Mouse (Mus musculus): ENCODE measurements around the gene Kxd1.
"Not testable (repeated sequence)": the region's sequence is repeated elsewhere in the genome, so short reads cannot be mapped to it uniquely, and the experiment has no call there.

Gene Kxd1

DNA sequence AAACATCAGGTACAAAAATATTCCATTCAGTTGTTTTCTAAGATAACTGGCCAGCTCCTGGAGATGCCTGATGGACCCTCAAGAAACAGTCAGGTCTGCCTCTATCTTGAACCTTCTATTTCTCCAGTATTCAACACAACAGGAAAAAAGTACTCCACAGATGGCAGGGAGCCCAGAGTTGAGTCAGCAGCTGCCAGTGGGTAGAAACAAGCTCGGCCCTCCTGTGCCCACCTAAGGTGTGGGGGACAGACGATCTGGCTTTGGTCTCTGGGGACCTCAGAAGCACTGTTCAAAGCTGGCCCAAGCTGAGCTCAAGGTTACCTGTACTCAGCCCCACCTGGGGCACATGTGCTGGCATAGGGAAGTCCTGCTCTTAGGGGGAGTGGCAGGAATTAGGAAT is 14.3 kb downstream of the Kxd1 start:
- peak; percentile 74 for DNase-seq (ENCODE audit: low spot score)

DNA sequence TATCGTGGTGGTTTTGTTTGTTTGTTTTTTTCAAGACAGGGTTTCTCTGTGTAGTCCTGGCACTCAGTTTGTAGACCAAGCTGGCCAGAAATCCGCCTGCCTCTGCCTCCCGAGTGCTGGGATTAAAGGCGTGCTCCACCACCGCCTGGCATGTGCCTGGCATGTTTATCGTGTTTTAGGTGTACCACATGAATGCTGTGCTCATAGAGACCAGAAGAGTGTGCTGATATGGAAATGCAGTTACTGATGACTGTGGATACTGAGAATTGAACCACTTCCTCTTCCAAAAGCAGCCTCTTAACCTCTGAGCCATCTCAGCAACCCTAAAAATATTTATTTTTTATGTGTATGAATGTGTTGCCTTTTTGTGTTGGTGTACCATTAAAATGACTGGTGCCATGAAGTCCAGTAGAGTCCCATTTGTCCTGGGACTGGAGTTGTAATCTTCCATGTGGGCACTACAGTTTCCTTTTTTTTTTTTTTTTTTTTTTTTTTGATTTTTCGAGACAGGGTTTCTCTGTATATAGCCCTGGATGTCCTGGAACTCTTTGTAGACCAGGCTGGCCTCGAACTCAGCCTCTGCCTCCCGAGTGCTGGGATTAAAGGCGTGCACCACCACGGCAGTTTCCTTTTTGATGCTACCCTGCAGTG is 15.4 kb downstream of the Kxd1 start:
- no peak for DNase-seq (ENCODE audit: low spot score)

DNA sequence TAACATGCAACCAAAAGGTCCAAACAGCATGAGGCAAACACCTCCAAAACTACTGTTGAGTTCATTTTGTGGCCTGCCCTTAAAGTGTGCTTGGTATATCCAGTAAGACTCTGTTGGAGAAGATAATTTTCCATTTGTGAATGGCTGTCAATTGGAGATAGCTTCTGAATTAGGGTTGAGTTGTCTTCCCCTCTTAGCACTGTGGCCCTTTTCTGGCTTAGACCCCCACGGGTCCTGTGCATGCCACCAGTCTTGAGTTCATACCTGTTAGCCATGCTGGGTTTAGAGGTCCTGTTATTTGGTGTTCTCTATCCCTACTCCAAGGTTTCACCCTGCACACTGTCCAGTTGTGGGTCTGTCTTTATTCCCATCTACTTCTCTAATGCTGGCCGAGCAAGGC is 16.0 kb downstream of the Kxd1 start:
- DNase-seq (ENCODE audit: low spot score), result no peak

DNA sequence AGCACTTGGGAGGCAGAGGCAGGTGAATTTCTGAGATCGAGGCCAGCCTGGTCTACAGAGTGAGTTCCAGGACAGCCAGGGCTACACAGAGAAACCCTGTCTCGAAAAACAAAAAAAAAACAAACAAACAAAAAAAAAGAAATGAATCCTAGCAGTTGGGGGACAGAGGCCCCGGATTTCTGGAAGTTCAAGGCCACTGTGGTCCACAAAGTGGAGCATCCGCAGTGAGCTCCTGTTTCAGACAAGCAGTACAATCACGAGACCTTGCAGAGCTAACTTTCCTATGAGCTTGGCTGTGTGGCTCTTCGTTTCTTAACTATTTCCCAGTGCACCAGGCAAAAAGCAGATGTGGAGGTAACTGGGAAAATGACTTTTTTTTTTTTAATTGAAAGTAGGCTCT is 16.6 kb downstream of the Kxd1 start:
- DNase-seq (ENCODE audit: low spot score), result not testable (repeated sequence)

DNA sequence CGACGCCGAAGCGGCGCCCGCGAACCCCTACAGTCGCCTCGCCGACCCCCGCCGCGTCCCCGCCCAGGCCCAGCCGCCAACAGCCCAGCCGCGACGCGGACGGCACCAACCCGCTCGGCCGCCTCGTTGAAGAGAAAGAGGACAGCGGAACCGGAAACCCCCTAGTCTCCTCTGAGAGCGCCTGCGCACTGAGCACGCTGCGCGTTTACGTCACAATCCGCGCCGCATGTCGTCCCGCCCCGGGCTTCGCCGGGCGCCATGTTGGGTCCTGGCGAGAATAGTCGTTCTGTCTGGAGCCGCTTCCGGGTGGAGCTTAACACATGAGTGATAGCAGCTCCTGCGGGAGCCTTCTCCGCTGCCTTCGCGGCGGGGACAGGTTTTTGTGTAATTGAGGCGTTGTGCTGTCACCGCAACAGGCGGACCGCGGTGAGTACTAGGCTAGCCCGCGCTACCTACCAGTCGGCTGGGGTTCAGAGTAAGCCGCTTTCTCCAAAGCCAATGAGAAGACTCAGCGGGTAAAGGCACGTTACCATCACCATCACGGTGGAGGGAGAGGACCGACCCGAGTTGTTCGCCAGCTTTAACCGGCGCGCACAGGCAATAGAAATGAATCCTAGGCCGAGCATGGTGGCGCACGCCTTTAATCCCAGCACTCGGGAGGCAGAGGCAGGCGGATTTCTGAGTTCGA is 17.4 kb downstream of the Kxd1 start, which contains the start of gene Uba52:
Uba52 (minus strand) TSS at position 574 of the 688 bp plus-strand sequence.
- DNase-seq (ENCODE audit: low spot score), result peak; percentile 99

DNA sequence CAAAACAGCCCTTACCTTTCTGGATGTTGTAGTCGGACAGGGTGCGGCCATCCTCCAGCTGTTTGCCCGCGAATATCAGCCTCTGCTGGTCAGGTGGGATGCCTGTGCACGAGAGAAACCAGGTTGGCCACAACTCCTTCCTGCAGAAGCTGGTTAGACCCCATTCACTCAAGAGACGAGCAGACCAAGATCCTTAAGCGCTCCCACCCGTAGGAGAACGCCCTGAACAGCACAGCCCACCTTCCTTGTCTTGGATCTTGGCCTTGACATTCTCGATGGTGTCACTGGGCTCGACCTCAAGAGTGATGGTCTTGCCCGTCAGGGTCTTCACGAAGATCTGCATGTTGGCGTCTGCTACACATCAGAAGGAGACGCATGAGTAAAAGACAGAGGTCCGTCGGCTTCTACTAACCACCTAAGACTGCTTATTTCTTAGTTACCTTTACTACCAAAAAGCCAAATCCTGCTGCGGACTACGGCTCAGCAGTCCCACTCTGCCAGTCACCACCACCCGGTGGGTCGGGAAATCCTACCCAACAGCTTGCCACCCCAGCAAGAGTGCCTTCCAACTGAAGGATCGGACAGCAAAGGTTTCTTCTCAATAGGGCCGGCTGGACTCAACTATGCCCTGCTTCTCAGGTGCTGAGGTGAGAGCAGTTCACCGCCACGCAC is 18.3 kb downstream of the Kxd1 start:
- no peak for DNase-seq (ENCODE audit: low spot score)

DNA sequence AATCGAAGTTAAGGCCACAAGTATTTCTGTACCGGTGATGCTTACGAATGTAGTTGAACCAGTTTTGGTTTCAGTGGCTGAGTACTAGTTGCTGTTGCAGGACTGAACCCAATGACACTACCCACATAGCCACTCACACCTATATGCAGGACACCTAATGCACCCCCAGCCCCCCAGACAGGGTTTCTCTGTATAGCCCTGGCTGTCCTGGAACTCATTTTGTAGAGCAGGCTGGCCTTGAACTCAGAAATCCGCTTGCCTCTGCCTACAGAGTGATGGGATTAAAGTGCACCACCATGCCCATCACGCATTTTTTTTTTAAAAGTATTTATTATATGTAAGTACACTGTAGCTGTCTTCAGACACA is 20.7 kb downstream of the Kxd1 start:
- no peak for DNase-seq (ENCODE audit: low spot score)

DNA sequence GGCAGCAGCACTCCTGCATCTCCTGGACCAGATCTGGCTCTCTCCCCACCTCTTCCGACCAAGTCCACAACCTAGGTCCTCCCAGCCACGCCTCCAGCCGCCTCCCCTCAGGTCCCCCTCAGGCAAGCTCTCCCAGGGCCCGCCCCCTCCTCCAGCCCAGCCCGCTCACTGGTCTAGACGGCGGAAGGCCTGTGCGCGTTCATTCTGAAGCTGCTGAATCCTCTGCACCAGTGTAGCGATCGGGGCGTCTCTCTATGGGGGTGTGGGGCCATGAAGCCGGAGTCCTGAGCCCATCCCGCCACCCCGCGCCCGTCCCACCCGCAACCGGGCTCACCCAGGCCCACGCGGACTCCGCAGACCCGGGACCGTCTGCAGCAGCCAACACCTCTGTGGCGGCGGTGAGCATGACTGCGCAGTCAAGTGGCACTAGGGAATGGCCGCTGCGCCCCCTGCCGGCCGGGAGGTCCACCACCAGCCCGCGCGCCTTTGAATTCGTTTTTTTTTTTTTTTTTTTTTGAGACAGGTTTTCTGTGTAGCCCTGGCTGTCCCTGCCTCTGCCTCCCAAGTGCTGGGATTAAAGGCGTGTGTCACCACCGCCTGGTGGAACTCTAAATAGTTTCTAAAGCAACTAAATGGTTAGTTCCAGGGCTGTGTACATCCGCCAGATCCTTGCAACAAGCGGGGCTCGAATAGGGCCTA is 21.3 kb downstream of the Kxd1 start, which contains the start of gene Rex1bd:
Rex1bd (minus strand) TSS at position 425 of the 699 bp plus-strand sequence.
- peak; percentile 96 for DNase-seq (ENCODE audit: low spot score)

DNA sequence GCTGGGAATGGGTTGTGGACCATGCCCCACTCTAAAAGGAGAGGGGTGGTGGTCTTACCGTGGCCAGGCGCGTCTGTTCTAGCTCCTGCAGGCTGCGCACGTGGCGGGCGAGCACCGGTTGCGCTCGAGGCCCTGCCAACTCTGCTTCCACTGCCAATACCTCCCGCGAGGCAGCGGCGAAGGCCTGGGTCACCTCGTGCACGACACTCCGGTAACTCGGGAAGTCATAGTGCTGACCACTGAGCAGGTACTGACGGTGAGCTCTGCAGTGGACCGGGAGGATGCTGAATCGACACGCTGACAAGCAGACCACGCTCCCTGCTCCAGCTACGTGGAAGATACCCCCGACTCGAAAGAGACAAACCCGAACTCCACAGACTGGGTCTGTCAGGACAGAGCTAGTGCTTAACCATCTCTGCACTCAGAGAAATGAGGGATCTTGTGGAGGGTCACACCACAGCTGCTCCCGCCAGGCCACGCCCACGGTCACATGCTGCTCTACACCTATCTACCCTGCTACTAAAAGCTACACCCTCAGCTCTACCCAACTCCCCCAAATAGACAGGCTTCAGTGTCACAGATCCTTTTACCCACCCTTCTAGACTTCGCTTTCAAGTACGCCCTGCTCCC is 21.9 kb downstream of the Kxd1 start:
- DNase-seq (ENCODE audit: low spot score), result no peak

DNA sequence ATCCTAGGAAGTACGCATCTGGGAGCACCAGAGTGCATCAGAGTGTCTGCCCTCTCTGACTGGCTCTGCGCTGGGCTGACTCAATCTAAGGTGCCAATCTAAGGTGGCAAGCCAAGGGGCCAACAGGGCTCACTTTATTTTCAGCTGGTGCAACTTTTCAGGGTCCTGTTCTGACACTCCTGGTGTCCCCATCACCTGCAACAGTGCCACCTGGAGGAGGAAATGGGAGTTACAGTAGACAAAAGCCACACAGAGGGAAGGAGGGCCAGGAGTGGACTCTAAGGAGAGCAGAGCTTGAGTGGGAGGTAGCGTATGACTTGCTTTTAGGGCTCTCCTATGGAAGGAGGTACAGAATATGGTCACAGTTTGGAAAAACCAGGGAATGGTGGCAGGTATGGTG is 22.9 kb downstream of the Kxd1 start:
- DNase-seq (ENCODE audit: low spot score), result peak; percentile 95

DNA sequence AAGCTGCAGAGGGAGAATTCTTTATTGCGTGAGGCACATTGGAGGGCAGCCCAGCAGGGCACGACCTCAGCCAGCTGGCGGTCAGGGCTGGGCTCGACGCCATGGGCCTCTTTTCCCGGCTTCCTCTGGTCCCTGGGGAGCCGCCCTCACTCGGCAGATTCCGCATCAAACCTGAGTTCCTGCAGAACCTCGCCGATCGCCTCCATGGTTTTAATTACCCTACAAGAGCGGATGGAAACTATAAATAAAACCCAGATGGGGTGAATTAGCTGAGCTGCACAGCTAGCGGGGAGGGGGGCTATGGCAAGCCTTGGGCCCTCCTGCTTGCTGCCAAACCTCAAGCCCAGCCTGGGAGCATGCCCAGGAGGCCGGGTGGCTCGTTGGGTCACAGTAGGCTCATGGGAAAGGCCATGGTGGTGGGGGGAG is 23.5 kb downstream of the Kxd1 start:
- DNase-seq (ENCODE audit: low spot score), result peak; percentile 99

DNA sequence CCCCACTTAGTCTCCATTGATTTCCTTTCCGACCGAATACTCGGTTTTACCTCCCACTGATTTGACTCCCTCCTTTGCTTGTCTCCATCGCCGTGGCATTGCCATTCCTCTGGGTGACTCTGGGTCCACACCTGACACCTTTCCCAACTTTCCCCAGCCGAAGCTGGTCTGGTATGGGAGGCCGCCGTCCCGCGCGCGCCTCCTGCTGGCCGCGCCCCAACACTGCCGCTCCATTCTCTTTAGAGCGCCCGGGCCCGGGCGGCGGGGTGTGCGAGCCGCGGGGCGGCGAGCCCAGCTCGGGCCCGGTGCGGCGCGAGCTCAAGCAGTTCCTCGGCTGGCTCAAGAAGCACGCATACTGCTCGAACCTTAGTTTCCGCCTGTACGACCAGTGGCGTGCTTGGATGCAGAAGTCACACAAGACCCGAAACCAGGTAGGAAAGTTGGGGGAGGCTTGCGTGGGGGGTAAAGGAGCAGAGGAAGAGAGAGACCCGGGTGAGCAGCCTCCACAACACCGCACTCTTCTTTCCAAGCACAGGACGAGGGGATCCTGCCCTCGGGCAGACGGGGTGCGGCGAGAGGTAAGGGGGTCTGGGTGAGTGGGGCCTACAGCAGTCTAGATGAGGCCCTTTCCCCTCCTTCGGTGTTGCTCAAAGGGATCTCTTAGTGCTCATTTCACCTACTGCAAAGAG is 24.6 kb downstream of the Kxd1 start:
- peak; percentile 78 for DNase-seq (ENCODE audit: low spot score)

DNA sequence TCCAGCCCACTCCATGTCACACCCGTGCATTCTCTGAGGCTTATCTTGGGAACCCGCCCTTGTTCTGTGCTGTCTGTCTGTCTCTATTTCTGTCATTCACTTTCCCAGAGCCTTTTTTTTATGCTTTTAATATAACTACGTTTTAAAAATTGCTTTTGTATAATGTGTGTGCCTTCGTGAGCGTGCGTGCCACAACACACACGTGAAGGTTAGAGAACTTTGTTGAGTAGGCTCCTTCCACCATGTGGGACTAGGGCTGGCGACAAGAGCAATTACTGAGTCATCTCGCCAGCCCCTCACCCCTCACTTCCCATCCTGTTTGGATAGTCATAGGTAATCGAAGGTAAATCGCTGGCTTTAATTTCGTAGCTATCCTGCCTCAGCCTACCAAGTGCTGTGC is 25.2 kb downstream of the Kxd1 start:
- no peak for DNase-seq (ENCODE audit: low spot score)

DNA sequence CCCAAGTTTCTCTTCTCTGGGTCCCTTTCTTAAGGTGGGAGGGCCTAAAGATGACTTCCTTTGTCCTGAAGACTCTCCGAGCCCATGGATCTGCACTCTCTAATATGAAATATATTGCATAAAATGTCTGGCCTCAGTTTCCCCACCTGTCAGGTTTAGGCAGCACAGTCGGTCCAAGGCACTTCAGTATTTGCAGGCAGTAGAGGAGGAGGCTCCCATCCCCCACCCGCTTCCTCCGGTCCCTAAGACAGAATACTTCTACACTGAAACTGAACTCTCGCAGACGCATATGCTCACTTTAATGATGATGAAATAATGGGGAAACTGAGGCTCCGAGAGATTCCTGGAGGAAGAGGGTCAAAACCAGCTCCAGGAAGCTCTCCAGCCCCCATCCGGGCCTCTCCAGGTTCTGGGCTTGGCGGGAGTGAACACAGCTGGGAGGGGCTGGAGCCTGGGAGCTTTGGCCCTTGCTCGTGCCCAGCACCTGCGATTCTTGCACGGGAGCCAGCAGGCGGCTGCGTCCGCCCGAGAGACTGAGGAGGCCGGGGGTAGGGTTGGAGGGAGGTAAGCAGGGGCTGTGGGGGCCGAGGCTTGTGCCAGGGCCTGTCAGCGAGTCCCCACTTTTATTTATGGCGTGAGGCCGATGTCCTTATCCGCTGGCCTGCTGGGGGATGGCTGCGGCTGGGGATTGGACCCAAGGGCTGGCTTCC is 25.8 kb downstream of the Kxd1 start:
- DNase-seq (ENCODE audit: low spot score), result no peak

DNA sequence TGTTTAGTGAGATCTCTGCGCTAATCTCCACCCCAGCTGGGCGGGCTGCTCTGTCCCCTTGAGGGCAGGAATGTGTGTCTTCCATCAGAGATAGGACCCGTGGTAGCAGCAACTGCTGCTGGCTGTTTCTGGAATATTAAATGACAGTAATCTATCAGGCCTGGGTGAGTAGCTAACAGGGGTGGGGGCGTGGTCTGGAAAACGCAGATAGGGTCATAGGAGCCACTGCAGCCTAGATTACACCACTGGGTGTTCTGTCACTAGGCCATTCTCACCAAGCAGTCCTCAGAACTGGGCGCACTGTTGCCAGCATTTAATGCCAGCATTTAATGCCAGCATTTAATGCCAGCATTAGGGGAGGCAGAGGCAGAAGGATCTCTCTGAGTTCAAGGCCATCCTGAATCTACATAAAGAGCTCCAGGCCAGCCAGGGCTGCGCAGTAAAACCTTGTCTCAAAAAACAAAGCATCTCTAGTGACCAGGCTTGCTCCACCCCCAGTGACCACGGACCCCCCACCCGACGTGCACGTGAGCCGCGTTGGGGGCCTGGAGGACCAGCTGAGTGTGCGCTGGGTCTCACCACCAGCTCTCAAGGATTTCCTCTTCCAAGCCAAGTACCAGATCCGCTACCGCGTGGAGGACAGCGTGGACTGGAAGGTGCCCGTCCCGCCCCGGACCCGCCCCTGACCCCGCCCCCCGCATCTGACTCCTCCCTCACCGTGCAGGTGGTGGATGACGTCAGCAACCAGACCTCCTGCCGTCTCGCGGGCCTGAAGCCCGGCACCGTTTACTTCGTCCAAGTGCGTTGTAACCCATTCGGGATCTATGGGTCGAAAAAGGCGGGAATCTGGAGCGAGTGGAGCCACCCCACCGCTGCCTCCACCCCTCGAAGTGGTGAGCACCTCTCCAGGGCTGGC is 27.1 kb downstream of the Kxd1 start:
- no peak for DNase-seq (ENCODE audit: low spot score)

DNA sequence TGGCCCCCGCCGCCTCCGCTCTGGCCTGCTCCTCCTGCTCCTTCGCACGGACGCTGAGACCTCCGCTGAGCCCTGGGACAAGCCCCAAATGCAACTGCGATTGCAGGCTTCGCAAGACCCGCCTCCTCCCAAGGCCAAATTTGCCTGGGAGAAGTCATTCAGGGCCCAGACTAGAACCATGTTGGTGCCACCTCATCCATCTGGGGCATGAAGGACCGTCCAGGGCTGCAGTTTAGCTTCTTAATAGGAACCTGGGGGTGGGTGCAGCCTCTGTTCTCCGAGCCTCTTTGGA is 32.0 kb downstream of the Kxd1 start:
- DNase-seq (ENCODE audit: low spot score), result no peak

DNA sequence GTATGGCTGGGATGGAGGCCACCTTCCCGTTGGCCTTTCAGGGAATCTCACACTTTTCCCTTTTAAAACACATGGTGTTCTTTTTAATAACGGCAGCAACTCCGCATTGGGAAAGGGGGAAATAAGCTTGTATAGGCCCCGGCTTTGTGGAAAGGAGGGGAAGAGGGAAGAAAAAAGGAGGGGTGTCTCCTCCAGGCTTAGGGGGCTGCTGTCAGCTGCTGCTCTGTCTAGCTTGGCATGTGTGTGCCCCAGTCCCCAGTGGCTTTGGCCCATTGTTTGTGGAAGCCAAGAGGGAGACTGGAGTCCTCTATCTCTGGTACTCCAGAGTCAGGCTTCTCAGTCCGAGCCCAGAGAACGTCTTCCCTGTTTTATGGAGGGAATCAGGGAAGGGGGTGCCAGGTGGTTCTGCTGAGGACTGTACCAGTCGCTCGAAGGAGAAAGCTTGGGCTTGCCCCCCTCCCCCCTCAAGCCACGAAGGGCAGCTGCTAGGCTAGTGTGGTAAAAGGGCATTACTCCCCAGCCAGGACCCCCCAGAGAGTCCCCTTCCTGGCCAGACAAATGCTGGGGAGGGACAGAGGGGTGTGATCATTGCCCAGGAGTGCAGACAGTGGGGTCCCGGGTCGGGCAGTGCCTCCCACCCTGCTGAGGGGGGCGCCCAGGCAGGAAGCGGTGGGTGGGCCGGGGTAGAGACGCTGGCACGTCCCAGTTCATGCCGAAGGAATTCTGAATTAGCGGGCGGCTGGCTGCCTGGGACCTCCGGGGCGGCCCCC is 32.6 kb downstream of the Kxd1 start:
- DNase-seq (ENCODE audit: low spot score), result no peak

DNA sequence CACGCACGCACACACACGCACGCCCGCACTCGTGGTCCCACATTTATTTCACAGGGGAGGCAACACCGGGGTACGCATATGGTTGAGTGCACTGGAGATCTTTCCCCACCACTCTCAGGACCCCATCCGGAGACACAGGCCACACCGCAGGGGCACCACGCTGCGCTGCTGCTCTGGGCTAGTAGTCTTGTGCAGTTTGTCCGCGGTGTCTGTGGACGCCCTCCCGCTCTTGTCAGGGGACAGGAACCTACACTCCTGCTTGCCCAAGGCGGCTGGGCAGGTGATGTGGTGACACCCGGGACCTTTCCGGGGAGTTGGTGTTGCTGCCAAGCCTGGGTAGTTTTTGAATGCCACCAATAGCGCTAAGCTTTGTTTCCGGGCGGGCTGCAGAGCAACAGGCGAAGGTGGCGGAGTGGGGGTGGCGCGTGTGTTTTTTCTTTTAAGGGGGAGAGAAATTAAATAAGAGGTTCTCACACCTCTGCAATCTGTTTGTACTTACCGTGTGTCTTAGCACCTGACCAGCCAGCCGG is 33.3 kb downstream of the Kxd1 start:
- no peak for DNase-seq (ENCODE audit: low spot score)

All from adipocyte (in vitro differentiated cells).